Comparison of ENCODE assay signal across 28 mouse cellular contexts in genomic region chr3:36771011-36771410, GRCm38 (mm10).
DNase-seq lines count a peak whose midpoint lies in the region; ATAC-seq and TF ChIP-seq lines count a peak whose summit lies in the region.
"Had no signal": no experiment of that assay in that cellular context is flagged by ENCODE, and none has a peak within 500 bp of the region (broad histone marks: within the 10 kb centered on the region; RNA-seq: fewer than 3 reads in every experiment).

No protein-coding gene starts in this region.

- H3K36me3 ChIP-seq in intestine, postnatal 0 days (ENCODE audit: control insufficient read depth, insufficient read depth): no peaks in the 10 kb centered on the region
- H3K36me3 ChIP-seq in intestine, embryonic 16.5 days (ENCODE audit: control insufficient read depth, insufficient read depth, low read length): no peaks in the 10 kb centered on the region
- H3K36me3 ChIP-seq in CH12.LX (replicated peaks in 1 of 2; ENCODE audit: control insufficient read depth in 1 of 2, insufficient read depth in 1 of 2, low read length in 1 of 2): no peaks in the 10 kb centered on the region
- no peaks in the 10 kb centered on the region for H3K36me3 ChIP-seq in embryonic facial prominence, embryonic 10.5 days (replicated peaks)
- H3K36me3 ChIP-seq: embryonic facial prominence, embryonic 13.5 days; heart, embryonic 12.5 days; hindbrain, embryonic 10.5 days; hindbrain, embryonic 15.5 days; intestine, embryonic 15.5 days; limb, embryonic 13.5 days; neural tube, embryonic 15.5 days had no signal

- 55% methylated on average over 4 of the region's 4 CpGs for WGBS in intestine, postnatal 0 days
- WGBS in intestine, embryonic 16.5 days: 65% methylated on average over 4 of the region's 4 CpGs
- WGBS in embryonic facial prominence, embryonic 10.5 days: 63% methylated on average over 4 of the region's 4 CpGs

- peak; percentile 33 for DNase-seq in heart, adult 11 months
- no peak for DNase-seq in heart, adult 9 months (ENCODE audit: low spot score in 2 of 2)
- no peak for DNase-seq in CH12.LX (ENCODE audit: extremely low read depth)
- DNase-seq in embryonic facial prominence, embryonic 10.5 days (ENCODE audit: low spot score): no peak
- DNase-seq in gastrocnemius, postnatal 4 days (ENCODE audit: low spot score in 2 of 2): no peak
- DNase-seq: adrenal gland, postnatal 36 days; cerebellum, adult 18-20 months; cerebellum, postnatal 10 days; gastrocnemius, postnatal 14 days; heart, postnatal 10 days; kidney, adult 9 months; lung, adult 18-20 months; lung, postnatal 14 days; midbrain, embryonic 14.5 days; retina, postnatal 1 day; right cerebral cortex, postnatal 14 days had no signal

- no peak for TF ChIP-seq EP300 in CH12.LX (IDR thresholded peaks at IDR 0.05; ENCODE audit: low read length)

- no peaks in the 10 kb centered on the region for H3K27me3 ChIP-seq in intestine, postnatal 0 days (replicated peaks; ENCODE audit: control insufficient read depth, insufficient read depth, low read length)
- no peaks in the 10 kb centered on the region for H3K27me3 ChIP-seq in intestine, embryonic 16.5 days (replicated peaks; ENCODE audit: control insufficient read depth, insufficient read depth, low read length)
- no peaks in the 10 kb centered on the region for H3K27me3 ChIP-seq in CH12.LX (replicated peaks)
- H3K27me3 ChIP-seq in embryonic facial prominence, embryonic 10.5 days (replicated peaks; ENCODE audit: low read depth, poor library complexity, severe bottlenecking): no peaks in the 10 kb centered on the region
- H3K27me3 ChIP-seq: embryonic facial prominence, embryonic 13.5 days; heart, embryonic 12.5 days; hindbrain, embryonic 15.5 days; intestine, embryonic 15.5 days; neural tube, embryonic 15.5 days had no signal

- H3K79me2 ChIP-seq in CH12.LX (replicated peaks; ENCODE audit: control insufficient read depth, extremely low read depth, insufficient read depth, poor library complexity, severe bottlenecking): no peaks in the 10 kb centered on the region

- TF ChIP-seq CTCF in intestine, postnatal 0 days (IDR thresholded peaks at IDR 0.05; ENCODE audit: low read depth): peak; percentile 49
- TF ChIP-seq CTCF in CH12.LX (conservative IDR thresholded peaks at IDR 0.05 in 1 of 2, IDR thresholded peaks at IDR 0.05 in 1 of 2; ENCODE audit: low read depth in 2 of 2, low read length in 2 of 2): peak in 1 of 2 experiments; percentile 30; a peak in 1 of 4 replicates

- H3K9me3 ChIP-seq in intestine, postnatal 0 days (ENCODE audit: control insufficient read depth): no peaks in the 10 kb centered on the region
- H3K9me3 ChIP-seq in intestine, embryonic 16.5 days (ENCODE audit: control insufficient read depth, low read length): no peaks in the 10 kb centered on the region
- no peaks in the 10 kb centered on the region for H3K9me3 ChIP-seq in CH12.LX (replicated peaks; ENCODE audit: low read length)
- H3K9me3 ChIP-seq in embryonic facial prominence, embryonic 10.5 days: no peaks in the 10 kb centered on the region
- H3K9me3 ChIP-seq: embryonic facial prominence, embryonic 13.5 days; heart, embryonic 12.5 days; hindbrain, embryonic 10.5 days; hindbrain, embryonic 15.5 days; intestine, embryonic 15.5 days; limb, embryonic 13.5 days; neural tube, embryonic 15.5 days had no signal

- no peak overlapping the region for H3K27ac ChIP-seq in intestine, postnatal 0 days (ENCODE audit: low read depth, low read length)
- no peak overlapping the region for H3K27ac ChIP-seq in intestine, embryonic 16.5 days (ENCODE audit: low read length)
- no peak overlapping the region for H3K27ac ChIP-seq in CH12.LX (ENCODE audit: insufficient read depth, low read depth)
- 0 out of 2 replicates have a peak overlapping the region, but pooled peaks have one; percentile 45 for H3K27ac ChIP-seq in embryonic facial prominence, embryonic 10.5 days (replicated peaks)
- H3K27ac ChIP-seq: embryonic facial prominence, embryonic 13.5 days; hindbrain, embryonic 10.5 days; hindbrain, embryonic 15.5 days; intestine, embryonic 15.5 days; limb, embryonic 13.5 days; neural tube, embryonic 15.5 days had no signal

- no peak for TF ChIP-seq POLR2A in CH12.LX (IDR thresholded peaks at IDR 0.05; ENCODE audit: low read depth, low read length)

- no peaks in the 10 kb centered on the region for H3K4me1 ChIP-seq in intestine, postnatal 0 days (replicated peaks; ENCODE audit: control insufficient read depth, insufficient read depth, low read length)
- H3K4me1 ChIP-seq in intestine, embryonic 16.5 days (ENCODE audit: control insufficient read depth, insufficient read depth, low read length): no peaks in the 10 kb centered on the region
- H3K4me1 ChIP-seq in CH12.LX (ENCODE audit: control insufficient read depth in 1 of 2, insufficient read depth in 2 of 2): peaks cover 2 to 5% of the 10 kb centered on the region in 2 experiments; a peak in 1 of 4 replicates
- peaks cover 29% of the 10 kb centered on the region for H3K4me1 ChIP-seq in embryonic facial prominence, embryonic 10.5 days
- H3K4me1 ChIP-seq: heart, embryonic 12.5 days; hindbrain, embryonic 10.5 days; hindbrain, embryonic 15.5 days; intestine, embryonic 15.5 days had no signal

- in situ Hi-C loops in CH12.LX (cut with MboI; ENCODE audit: low pct_ligation_motif_present, low pct_unique_long_range_greater_than_20kb, low sequenced_read_pairs): no loop called here

- peak; percentile 53 for ATAC-seq in intestine, postnatal 0 days
- ATAC-seq in intestine, embryonic 16.5 days: no peak
- ATAC-seq: CD4-positive, CD25-positive, alpha-beta regulatory T cell, adult 4 months; intestine, embryonic 15.5 days had no signal

- no peak overlapping the region for H3K4me2 ChIP-seq in intestine, postnatal 0 days (replicated peaks; ENCODE audit: low read depth)
- H3K4me2 ChIP-seq in intestine, embryonic 16.5 days (ENCODE audit: low read depth, low read length): no peak overlapping the region
- no peak overlapping the region for H3K4me2 ChIP-seq in CH12.LX (ENCODE audit: insufficient read depth, low read depth, poor library complexity, severe bottlenecking)
- H3K4me2 ChIP-seq: embryonic facial prominence, embryonic 13.5 days; heart, embryonic 12.5 days; hindbrain, embryonic 15.5 days; intestine, embryonic 15.5 days; limb, embryonic 13.5 days; liver, embryonic 11.5 days; neural tube, embryonic 15.5 days had no signal

- no peak overlapping the region for H3K9ac ChIP-seq in intestine, postnatal 0 days (ENCODE audit: low read depth, low read length)
- no peak overlapping the region for H3K9ac ChIP-seq in intestine, embryonic 16.5 days (ENCODE audit: low read depth, low read length)
- H3K9ac ChIP-seq in CH12.LX (ENCODE audit: insufficient read depth, low read depth): no peak overlapping the region
- H3K9ac ChIP-seq: embryonic facial prominence, embryonic 13.5 days; heart, embryonic 12.5 days; hindbrain, embryonic 15.5 days; intestine, embryonic 15.5 days; limb, embryonic 13.5 days; neural tube, embryonic 15.5 days had no signal

- dilution Hi-C loops in CH12.LX (cut with MboI; ENCODE audit: extremely low pct_ligation_motif_present, extremely low pct_unique_long_range_greater_than_20kb, low sequenced_read_pairs): no loop called here

- H3K4me3 ChIP-seq in intestine, postnatal 0 days (ENCODE audit: low read depth, low read length): no peak overlapping the region
- no peak overlapping the region for H3K4me3 ChIP-seq in intestine, embryonic 16.5 days (ENCODE audit: low read length)
- no peak overlapping the region for H3K4me3 ChIP-seq in CH12.LX (replicated peaks in 1 of 3; ENCODE audit: low read depth in 2 of 3, low read length in 2 of 3, poor library complexity in 1 of 3)
- H3K4me3 ChIP-seq in embryonic facial prominence, embryonic 10.5 days: no peak overlapping the region
- H3K4me3 ChIP-seq: embryonic facial prominence, embryonic 13.5 days; erythroblast, embryonic 14.5 days; heart, embryonic 12.5 days; hindbrain, embryonic 10.5 days; hindbrain, embryonic 15.5 days; intestine, embryonic 15.5 days; limb, embryonic 13.5 days; neural tube, embryonic 15.5 days had no signal

- TF ChIP-seq RAD21 in CH12.LX (IDR thresholded peaks at IDR 0.05; ENCODE audit: low read depth, low read length): peak; percentile 23

TF ChIP-seq in CH12.LX, 34 proteins besides CTCF, POLR2A, EP300 and RAD21:
- TF ChIP-seq BHLHE40 (IDR thresholded peaks at IDR 0.05; ENCODE audit: low read depth, low read length) (no peak), RCOR1 (conservative IDR thresholded peaks at IDR 0.05; ENCODE audit: low read depth, low read length) (no peak), CHD2 (IDR thresholded peaks at IDR 0.05; ENCODE audit: low read length) (no peak), CHD1 (IDR thresholded peaks at IDR 0.05; ENCODE audit: low read depth, low read length) (no peak), MEF2A (IDR thresholded peaks at IDR 0.05; ENCODE audit: borderline replicate concordance, low read depth, low read length) (no peak), ZKSCAN1 (IDR thresholded peaks at IDR 0.05; ENCODE audit: borderline replicate concordance, low read depth, low read length) (no peak), ELF1 (IDR thresholded peaks at IDR 0.05; ENCODE audit: low read depth, low read length) (no peak), SMC3 (IDR thresholded peaks at IDR 0.05; ENCODE audit: low read depth, low read length) (0 out of 2 replicates have a peak, but pooled peaks have one; percentile 3), USF1 (IDR thresholded peaks at IDR 0.05; ENCODE audit: low read depth, low read length) (no peak)
TF ChIP-seq in CH12.LX: peak in this region for 1.
